Mouse (Mus musculus) B cell, adult 2 months (primary cell): ENCODE data around the gene Pex14.
A peak's percentile ranks its signal among the peaks of the same experiment; 100 is the strongest.

ENCODE experiments used
- DNase-seq, 2 experiments: peaks; one replicate each; pipeline ENCODE4 v3.0.0; 2022

Pex14 gene

DNA sequence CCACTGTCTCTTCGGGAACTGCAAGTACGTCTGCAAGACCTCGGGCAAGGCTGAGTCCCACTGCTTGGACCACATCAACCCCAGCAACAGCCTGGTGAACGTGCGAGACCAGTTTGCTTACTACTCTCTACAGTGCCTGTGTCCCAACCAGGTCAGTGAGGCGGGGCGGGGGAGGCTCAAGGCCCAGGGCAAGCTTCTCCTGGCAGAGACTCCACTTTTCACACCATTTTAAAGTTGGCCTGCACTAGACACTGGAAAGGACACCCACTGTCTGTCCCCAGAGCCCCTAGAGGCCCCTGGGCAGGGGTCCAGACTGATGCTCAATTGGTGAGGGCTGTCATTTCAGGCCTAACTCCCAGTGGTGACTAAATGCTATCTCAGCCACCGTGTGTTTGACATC lies 153.6 kb downstream of the Pex14 start:
- DNase-seq = no peak

DNA sequence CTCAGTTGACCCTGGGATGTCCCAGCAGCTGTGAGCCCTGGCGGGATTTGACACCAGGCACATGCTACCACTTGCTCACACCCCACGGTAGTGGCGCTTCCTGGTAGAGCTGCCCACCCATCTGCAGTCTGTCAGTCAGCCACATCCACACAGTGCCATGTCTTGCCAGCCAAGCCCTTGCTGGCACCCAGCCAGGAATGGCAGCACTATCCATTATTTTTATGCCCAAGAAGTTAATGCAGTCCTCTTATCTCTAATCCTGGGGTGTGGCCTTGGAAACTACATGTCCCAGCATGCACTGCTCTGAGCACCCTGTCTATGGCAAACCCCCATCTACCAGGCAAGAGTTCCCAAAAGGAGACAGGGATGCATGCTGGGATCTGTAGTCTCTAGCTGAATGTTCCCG lies 154.2 kb downstream of the Pex14 start:
- DNase-seq = no peak

- no peak for DNase-seq
These were observed 156.6 kb downstream of the Pex14 start for GRCm38 (mm10) chr4:148943099-148943498.

- DNase-seq = peak in 1 of 2 experiments; percentile 8
These were observed 158.4 kb downstream of the Pex14 start for GRCm38 (mm10) chr4:148941321-148941720.

DNA sequence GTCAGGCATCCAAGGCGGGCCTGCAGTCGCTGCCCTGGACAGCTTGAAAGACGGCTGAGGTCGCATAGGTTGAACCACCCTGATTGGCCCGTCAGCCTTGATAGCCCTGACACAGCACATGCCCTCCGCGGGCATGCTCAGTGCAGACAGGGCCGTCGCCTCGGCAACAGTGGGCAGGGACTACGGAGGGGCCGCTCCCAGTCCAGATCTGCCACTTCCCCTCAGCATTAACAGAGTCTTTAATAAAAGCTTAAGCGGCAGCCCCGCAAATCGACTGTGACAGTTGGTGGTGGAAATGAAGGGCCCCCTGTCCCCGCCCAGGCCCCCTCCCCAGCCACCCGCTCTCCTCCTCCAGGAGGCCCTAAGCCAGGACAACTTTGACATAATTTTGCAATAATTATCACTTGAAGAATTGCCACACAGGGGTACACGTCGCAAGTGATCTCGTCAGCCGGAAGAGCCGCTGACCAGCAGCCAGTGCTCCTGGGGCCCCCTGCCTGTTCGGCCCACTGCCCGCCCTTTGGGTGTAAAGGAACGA lies 158.9 kb downstream of the Pex14 start:
- peak; percentile 57 to 64 for DNase-seq

DNA sequence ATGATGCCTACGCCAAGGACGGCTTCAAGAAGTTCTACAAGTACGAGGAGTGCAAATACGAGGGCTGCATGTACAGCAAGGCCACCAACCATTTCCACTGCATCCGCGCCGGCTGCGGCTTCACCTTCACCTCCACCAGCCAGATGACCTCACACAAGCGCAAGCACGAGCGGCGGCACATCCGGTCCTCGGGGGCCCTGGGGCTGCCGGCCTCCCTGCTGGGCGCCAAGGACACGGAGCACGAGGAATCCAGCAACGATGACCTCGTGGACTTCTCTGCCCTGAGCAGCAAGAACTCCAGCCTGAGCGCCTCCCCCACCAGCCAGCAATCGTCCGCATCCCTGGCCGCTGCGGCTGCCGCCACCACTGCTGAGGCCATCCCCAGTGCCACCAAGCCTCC lies 161.1 kb downstream of the Pex14 start:
- no peak for DNase-seq

DNA sequence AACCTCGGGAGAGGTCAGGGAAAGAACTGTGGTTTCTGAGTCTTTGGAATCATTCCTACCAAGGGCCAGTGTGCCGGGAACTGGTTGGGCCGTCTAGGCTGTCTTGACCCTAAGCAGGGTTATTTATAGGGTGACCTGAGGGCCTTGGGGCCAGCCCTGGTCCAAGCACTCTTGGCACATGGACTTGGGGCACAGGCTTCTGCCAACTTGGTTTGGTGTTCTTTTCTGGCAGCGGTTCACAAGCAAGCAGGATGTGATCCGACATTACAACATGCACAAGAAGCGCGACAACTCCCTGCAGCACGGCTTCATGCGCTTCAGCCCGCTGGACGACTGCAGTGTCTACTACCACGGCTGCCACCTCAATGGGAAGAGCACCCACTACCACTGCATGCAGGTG lies 162.9 kb downstream of the Pex14 start:
- DNase-seq = no peak

GRCm38 (mm10) chr4:148936111-148936510 lies 163.6 kb downstream of the Pex14 start:
- no peak for DNase-seq

GRCm38 (mm10) chr4:148935211-148935610 lies 164.5 kb downstream of the Pex14 start:
- DNase-seq = no peak

GRCm38 (mm10) chr4:148933109-148933508 lies 166.6 kb downstream of the Pex14 start:
- DNase-seq = no peak

- no peak for DNase-seq
These were observed 168.9 kb downstream of the Pex14 start for GRCm38 (mm10) chr4:148930721-148931229.

DNA sequence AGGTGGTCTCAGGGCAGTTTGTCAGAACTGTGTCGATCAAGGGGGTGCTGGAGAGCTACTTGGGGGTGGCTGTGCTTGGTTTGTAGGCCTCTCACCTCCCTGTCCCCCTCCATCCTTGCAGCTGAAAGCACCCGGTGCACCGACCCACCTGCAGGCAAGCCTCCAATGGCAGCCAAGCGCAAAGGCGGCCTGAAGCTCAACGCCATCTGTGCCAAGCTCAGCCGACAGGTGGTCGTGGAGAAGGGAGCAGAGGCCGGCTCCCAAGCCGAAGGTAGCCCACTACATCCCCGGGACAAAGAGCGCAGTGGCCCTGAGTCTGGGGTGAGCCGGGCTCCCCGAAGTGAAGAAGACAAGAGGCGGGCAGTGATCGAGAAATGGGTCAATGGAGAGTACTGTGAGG lies 170.8 kb downstream of the Pex14 start:
- no peak for DNase-seq

GRCm38 (mm10) chr4:148928316-148928715 lies 171.4 kb downstream of the Pex14 start:
- DNase-seq = no peak

GRCm38 (mm10) chr4:148926459-148926858 lies 173.2 kb downstream of the Pex14 start:
- no peak for DNase-seq

- no peak for DNase-seq
These were observed 173.9 kb downstream of the Pex14 start for GRCm38 (mm10) chr4:148925589-148926359.

GRCm38 (mm10) chr4:148923976-148924375 lies 175.7 kb downstream of the Pex14 start:
- no peak for DNase-seq

GRCm38 (mm10) chr4:148923414-148923813 lies 176.3 kb downstream of the Pex14 start:
- DNase-seq = no peak

- no peak for DNase-seq
These were observed 177.4 kb downstream of the Pex14 start for GRCm38 (mm10) chr4:148922221-148922700.

- no peak for DNase-seq
These were observed 179.1 kb downstream of the Pex14 start for GRCm38 (mm10) chr4:148920610-148921009.

- no peak for DNase-seq
These were observed 180.8 kb downstream of the Pex14 start for GRCm38 (mm10) chr4:148918707-148919447.

DNA sequence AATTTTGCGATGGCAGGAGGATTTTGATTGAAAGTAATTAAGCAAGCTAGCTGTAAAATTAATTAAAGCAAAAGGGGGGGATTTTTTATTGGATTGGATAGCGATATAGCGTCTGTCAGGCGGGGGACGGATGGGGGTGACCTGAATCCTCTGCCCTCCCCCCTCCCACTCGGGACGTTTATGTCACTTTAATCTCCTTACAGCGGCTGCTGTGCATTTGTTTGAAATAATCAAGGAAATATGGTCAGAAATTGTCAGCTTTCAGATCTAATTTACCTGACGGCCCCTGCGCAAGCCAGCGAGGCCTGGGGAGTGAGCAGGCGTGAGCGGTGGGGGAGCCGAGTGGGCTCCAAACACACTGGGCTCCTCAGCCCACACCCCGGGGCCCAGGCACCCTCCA lies 183.8 kb downstream of the Pex14 start:
- DNase-seq = no peak

GRCm38 (mm10) chr4:148914863-148915622 lies 184.6 kb downstream of the Pex14 start:
- DNase-seq = no peak
